Mouse (Mus musculus) 3T3-L1 (cell line): ENCODE measurements around the gene Crp.
A peak's percentile ranks its signal among the peaks of the same experiment; 100 is the strongest.

Experiments used
- DNase-seq: peaks from one replicate; pipeline ENCODE4 v3.0.0-alpha.2; 2015; ENCODE audit warnings: low read depth, low spot score

Crp gene

DNA sequence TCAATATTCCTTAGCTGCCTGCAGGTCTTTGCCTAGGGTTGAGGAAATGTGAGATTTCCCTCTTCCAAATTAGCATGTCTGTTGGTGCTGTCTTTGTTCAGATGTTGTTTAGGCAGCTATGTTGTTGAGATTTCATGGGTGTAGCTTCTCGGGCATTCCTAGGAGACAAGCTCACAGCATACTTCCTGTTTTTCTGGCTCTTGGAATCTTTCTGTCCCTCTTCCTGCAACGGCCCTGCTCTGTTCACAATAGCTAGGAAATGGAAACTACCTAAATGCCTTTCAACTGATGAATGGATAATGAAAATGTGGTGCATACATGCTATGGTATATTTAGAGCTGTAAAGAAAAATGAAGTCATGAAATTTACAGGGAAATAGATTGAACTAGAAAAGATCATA lies 13.5 kb downstream of the Crp start:
- DNase-seq = peak; percentile 8

DNA sequence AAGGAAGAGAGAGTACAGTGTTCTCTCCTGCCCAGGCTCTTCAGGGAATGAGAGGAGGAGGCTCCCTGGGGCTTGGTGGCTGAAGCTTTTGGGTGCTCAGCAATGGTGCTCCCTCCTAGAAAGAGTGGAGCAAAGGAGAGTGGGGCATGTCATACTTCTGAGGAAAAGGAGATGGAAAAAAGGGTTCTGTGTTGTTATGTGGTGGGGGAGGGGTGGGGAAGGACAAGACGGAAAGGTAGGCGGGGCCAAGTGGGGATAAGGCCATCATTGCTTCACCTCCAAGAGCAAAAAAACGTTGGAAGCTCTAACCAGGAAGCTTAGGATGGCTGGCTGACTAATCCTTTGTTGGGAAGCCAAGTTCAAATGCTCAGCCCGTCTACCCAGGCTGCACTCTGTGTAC lies 14.1 kb downstream of the Crp start:
- DNase-seq = peak; percentile 20

DNA sequence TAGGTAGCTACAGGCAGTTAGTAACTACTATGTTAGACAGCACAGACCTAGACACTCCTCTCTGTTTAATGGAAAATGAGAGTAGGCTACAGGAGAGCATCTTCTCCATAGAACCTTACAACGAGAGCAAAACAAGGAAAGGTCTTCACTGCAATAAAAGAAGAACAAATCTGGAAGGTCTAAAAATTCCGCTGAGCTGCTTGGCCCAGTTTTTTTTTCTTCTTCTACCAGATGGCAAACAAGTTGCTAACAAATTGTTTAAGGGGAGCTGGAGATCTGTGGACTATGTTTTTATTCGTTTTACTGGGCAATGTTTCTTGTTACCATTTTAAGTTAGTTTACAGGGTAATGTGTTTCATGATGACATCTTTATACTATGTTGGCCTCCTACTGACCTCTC lies 53.4 kb downstream of the Crp start:
- no peak for DNase-seq

- DNase-seq = no peak
Observed at GRCm38 (mm10) chr1:172755151-172755550, 57.3 kb downstream of the Crp start.

- DNase-seq = no peak
Observed at GRCm38 (mm10) chr1:172759525-172759924, 61.7 kb downstream of the Crp start.

DNA sequence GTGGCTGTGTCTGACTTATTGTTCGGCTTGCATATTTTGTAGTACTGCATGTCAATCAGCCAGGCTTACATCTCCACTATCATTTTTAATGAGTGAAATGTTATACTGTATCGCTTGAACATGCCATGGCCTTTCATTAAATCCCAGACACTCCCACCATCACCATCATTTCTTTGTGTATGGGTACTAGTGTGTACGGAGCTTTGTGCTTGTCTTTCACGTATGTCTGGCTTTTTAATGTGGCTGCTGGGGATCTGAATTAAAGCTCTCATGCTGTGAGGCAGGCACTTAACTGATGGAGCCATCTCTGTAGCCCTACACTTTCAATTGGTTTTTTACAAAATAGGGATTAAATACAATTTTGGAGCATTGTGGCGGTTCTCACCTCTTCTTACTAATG lies 81.3 kb downstream of the Crp start:
- DNase-seq = no peak

- no peak for DNase-seq
Observed at GRCm38 (mm10) chr1:172785322-172785721, 87.5 kb downstream of the Crp start.

DNA sequence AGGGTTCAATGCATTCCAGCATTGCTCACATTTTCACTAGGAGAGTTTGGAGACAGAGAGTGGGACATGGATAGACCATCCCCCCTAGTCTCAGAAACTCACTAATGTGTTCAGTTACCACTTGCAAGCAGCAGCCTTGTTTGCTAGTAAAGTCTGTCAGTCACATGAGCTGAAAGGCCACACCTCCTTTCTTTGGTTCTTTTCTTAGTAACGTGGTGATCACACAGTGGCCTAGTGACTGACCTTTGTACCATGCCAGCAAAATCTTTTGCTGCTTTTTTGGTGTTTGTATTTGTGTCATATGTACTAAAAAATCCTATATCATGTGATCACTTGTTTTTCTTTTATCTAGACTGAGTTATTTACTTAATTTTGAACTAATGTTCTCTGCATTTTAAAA lies 88.0 kb downstream of the Crp start:
- DNase-seq = no peak

GRCm38 (mm10) chr1:172828975-172829374 lies 131.1 kb downstream of the Crp start:
- DNase-seq = no peak

- DNase-seq = no peak
Observed at GRCm38 (mm10) chr1:172847044-172847761, 149.3 kb downstream of the Crp start.

- no peak for DNase-seq
Observed at GRCm38 (mm10) chr1:172848171-172848570, 150.3 kb downstream of the Crp start.

DNA sequence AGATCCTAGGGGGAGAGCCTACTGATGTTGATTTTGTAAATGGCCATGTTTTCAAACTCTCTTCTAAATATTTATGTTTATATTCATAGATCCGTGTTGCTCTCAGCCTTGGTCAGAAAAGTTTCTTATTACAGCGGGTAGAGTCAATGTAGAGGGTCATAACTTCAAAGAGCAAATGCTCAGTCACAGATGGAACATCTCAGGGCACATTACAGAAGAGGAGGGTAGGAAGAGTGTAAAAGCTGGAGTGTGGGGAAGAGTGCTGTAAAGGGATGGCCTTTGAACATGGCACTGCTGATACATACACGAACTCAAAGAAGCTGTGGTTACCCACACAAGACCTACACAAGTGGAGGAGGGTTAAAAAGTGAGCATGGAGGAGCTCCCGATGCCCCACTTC lies 177.4 kb downstream of the Crp start:
- DNase-seq = no peak

DNA sequence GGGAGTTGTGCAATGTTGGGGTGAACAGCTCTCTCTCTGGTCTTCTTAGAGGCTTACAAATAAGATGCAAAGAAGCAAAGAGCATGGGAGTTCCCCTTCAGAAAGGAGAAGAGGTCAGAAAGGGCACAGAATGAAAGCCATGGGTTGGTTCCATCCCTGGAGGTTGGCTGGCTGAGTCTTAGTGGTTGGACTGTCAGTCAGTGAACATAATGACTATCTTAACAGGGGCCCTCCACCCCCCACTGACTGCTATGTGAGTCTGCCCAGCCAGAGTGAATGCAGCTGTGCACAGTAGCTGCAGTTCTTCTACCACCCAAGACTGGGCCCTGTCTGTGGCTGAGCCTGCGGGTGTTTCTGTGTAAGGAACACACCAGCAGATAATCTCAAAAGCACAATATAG lies 178.8 kb downstream of the Crp start:
- DNase-seq = no peak
